Mouse (Mus musculus) gastrocnemius, postnatal 36 days (tissue): Measurements from ENCODE around the gene Suv39h2. TPM values are rescaled to one million over a fixed set of nuclear protein-coding genes. Genes with fewer than 3 reads are reported as not detected.
A peak's percentile ranks its signal among the peaks of the same experiment; 100 is the strongest.

Experiments used
- DNase-seq, 2 experiments: peaks; one replicate each; pipeline ENCODE4 v3.0.0; 2022
- intact Hi-C: fragments of 180-260 bp; cut with DNase I; formaldehyde crosslinking; loops from one replicate; pipeline ENCODE4 v1.15.1; 2025
- total RNA-seq, 2 experiments: library from RNA; stranded (reverse); gene quantifications; 2 replicates each; pipeline ENCODE4 v1.2.3; 2021

The Suv39h2 gene
- total RNA-seq, 2 experiments from 2014 or later, result 0.74 to 0.89 TPM

DNA sequence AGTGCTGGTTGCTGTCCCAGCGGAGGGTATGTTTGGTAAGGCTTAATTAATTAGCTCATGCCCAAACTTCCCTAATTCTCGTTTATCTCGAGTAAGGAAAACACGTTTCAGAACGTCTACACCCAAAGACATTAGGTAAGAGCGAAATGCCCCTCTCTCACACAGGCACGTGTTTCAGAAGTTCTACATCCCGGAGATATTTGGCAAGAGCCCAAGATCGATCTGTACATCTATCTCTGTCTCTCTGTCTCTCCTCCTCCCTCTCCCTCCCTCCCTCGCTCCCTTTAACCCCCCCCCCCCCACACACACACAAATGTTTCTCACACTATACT is 50.3 kb downstream of the Suv39h2 start:
- intact Hi-C loops, result no loop called here
- DNase-seq, result no peak

DNA sequence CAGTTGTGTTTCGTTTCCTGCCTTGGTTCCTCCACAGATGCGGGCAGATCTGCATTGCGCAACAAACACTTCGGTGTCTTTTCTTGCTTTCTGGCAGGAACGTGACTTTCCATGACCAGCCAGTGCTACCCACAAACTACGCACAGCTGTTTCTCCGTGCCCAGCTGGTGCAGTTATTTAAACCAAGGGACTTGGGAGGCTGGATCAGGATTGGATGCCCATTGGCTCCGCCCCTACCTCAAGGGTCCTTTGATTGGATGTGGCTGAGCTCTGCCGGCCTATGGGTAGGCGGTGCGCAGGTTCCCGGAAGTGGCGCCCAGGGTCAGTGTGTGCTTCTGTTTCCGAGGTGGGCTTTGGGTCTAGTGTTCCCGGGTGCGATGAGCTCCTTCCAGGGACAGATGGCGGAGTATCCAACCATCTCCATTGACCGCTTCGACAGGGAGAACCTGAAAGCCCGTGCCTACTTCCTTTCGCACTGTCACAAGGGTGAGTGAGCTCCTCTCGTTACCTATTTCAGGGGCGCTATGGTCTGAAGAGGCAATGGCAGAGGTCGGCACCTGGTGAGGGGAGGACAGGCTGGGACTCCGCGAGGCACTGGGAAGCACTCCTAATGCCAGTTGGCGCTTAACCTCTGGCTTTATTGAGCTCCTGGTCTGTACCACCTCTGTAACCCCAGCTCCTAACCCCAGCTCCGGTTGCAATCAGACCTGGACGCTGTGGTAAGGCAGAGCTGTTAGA is 50.8 kb downstream of the Suv39h2 start, which contains the start of gene Dclre1c:
Gene Dclre1c, plus strand, starts transcription at position 291 of the 738 bp plus-strand sequence.
- peak; percentile 79 to 84 for DNase-seq
- intact Hi-C loops, result no loop called here

DNA sequence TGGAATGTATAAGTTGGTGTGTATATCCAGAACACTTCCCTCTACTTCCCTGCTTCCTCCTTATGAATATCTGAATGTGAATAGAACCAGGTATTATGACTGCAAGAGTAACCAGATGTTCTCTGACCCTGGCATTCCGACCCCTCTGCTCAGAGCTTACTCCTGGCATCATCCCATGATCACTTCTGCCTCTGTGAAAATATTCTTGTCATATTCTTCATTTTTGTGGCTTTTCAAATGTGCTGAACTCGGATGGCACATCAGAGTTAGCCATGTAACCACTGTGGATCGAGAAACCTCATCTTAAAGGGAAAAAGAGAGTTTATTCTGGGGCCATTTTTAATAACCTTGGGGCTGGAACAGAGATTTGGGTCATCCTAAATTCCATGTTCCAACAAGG is 52.3 kb downstream of the Suv39h2 start, which contains the start of gene Meig1:
Gene Meig1, minus strand, starts transcription at position 101 of the 400 bp plus-strand sequence.
- DNase-seq, result no peak
- intact Hi-C loops, result no loop called here

- intact Hi-C loops, result no loop called here
- no peak for DNase-seq
Observed at GRCm38 (mm10) chr2:3420157-3420556, 54.7 kb downstream of the Suv39h2 start.

DNA sequence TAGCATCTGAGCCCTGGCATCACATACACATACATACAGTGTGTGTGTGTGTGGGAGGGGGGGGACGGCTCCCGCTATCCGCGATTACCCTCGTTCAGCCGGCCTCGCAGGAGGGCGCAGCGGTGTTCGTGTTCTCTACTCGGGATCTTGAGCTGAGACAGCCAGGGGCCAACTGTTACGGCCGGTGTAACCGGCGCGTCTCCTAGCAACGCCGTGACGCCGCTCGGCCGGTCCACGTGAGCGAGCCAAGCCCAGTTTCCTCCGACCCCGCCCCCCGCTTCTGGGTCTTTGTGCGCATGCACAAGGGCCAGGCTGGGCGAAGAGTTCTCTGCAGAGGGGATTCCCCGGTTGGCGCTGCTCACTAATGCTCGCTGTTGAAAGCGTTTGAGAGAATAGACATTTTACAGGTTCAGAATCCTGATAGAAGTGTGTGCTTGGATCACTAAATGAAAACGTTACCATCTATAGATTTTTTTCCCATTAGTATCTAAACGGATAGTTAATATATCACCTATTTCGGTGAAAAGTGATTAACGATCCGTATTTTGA is 55.9 kb downstream of the Suv39h2 start:
- intact Hi-C loops, result loop anchor here (5.0 to 10.0 kb wide), 2 partner anchors 82 to 304 kb away; partner anchors contain the start of genes Acbd7 and Fam171a1
- DNase-seq, result peak; percentile 89 to 92

- intact Hi-C loops, result loop anchor here (5.0 to 10.0 kb wide), 2 partner anchors 78 to 301 kb away; partner anchors contain the start of genes Acbd7 and Fam171a1
- DNase-seq, result no peak
Observed at GRCm38 (mm10) chr2:3415676-3416075, 59.2 kb downstream of the Suv39h2 start.

DNA sequence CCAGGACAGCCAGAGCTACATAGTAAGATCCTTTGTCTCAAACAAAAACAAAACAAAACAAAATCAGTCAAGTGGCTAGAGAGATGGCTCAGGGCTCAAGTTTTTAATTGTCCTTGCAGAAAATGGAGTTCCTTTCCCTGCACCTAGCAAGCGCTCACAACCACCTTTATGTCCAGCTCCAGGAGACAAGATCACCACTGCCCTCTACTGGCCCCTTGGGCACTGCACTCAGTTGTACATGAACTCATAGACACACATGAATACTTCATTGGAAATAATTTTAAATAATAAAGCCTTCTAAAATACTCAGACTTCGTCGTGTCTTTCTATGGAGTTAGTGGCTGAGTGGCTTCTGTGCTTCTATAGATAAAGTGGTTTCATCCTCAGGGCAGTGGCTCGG is 60.6 kb downstream of the Suv39h2 start:
- DNase-seq, result peak; percentile 35 to 38

DNA sequence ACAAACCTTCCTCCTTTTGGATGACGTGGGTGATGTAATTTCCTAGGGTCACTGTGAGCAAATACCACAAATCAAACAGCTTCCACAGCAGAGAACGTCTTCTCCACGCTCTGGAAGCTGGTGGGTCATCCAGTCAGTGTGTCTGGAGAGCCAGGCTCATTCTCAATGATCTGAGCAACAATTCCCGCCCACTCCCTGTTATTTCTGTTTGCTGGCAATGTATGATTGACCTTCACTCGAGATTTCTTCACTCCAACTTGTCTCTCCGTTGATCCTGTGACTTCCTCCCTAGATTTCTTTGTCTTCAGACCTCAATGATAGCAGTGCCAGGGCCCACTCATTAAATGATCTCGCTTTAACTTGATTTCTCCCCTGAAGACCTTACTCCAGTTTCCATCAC is 67.1 kb downstream of the Suv39h2 start:
- intact Hi-C loops, result no loop called here
- DNase-seq, result no peak

More for the DNA sequence above, 60.6 kb downstream of the Suv39h2 start:
- intact Hi-C loops, result loop anchor here (10.0 kb wide), 1 partner anchor 299 kb away; the partner anchor contains the start of gene Fam171a1

- intact Hi-C loops, result no loop called here
- DNase-seq, result no peak
Observed at GRCm38 (mm10) chr2:3405981-3406380, 68.8 kb downstream of the Suv39h2 start.

Other genes starting within 250 kb of the Suv39h2 start
- gene Nmt2, start 190.8 kb downstream of the Suv39h2 start, total RNA-seq, result 1 to 10 TPM; 8.2 to 9.0 TPM
- 1 to 10 TPM; 3.6 to 6.4 TPM for gene Rpp38, start 142.4 kb downstream of the Suv39h2 start, total RNA-seq
- gene Acbd7, start 138.9 kb downstream of the Suv39h2 start, total RNA-seq, result under 1 TPM; 0.54 to 0.74 TPM
- not detected for gene Olah, start 77.8 kb downstream of the Suv39h2 start, total RNA-seq
- not detected for gene Meig1, start 52.4 kb downstream of the Suv39h2 start, total RNA-seq
- 1 to 10 TPM; 1.8 to 2.7 TPM for gene Dclre1c, start 50.9 kb downstream of the Suv39h2 start, total RNA-seq
- 1 to 10 TPM in 1 of 2 experiments, under 1 TPM in 1; 0.72 to 1.0 TPM for gene Gm45902, start 37.8 kb upstream of the Suv39h2 start, total RNA-seq
- gene Hspa14, start 37.8 kb upstream of the Suv39h2 start, total RNA-seq, result 10 to 100 TPM; 11.5 to 12.0 TPM
- gene Cdnf, start 38.0 kb upstream of the Suv39h2 start, total RNA-seq, result 10 to 100 TPM; 36.5 to 39.6 TPM
- 1 to 10 TPM; 1.8 to 2.2 TPM for gene Fam107b, start 95.5 kb upstream of the Suv39h2 start, total RNA-seq